Mouse (Mus musculus) lung, embryonic 16.5 days (tissue): ENCODE results near the gene Zfp639. TPM values are rescaled to one million over a fixed set of nuclear protein-coding genes. Genes with fewer than 3 reads are reported as not detected.

ENCODE experiments used
- ATAC-seq: fragments of 200-750 bp; cut with Nextera tagmentation; 2 replicates; pipeline ENCODE4 v1.8.0; 2017; ENCODE audit warnings: low read depth, mild to moderate bottlenecking, moderate library complexity
- H3K27ac ChIP-seq: fragments of 300-500 bp; sonication (generic); 2 replicates; pipeline ENCODE4 v1.5.1; 2014; ENCODE audit warnings: mild to moderate bottlenecking, control low read depth, low read length
- H3K27me3 ChIP-seq: fragments of 300-500 bp; sonication (generic); 2 replicates; pipeline ENCODE4 v1.6.1; 2014; ENCODE audit warnings: low read depth, low read length, mixed read lengths; ENCODE audit not compliant: control insufficient read depth, insufficient read depth
- H3K36me3 ChIP-seq: fragments of 300-500 bp; sonication (generic); 2 replicates; pipeline ENCODE4 v1.6.1; 2014; ENCODE audit warnings: low read length; ENCODE audit not compliant: control insufficient read depth, insufficient read depth
- H3K4me1 ChIP-seq: fragments of 300-500 bp; sonication (generic); replicated peaks from 2 replicates; pipeline ENCODE4 v1.6.1; 2014; ENCODE audit warnings: low read length, mixed read lengths; ENCODE audit not compliant: control insufficient read depth, insufficient read depth
- H3K4me2 ChIP-seq: fragments of 300-500 bp; sonication (generic); 2 replicates; pipeline ENCODE4 v1.6.1; 2014; ENCODE audit warnings: low read depth, low read length, control low read depth
- H3K4me3 ChIP-seq: fragments of 300-500 bp; sonication (generic); 2 replicates; pipeline ENCODE4 v1.5.1; 2014; ENCODE audit warnings: mild to moderate bottlenecking, low read length, control low read depth
- H3K9ac ChIP-seq: fragments of 300-500 bp; sonication (generic); 2 replicates; pipeline ENCODE4 v1.6.1; 2014; ENCODE audit warnings: low read length, control low read depth
- H3K9me3 ChIP-seq: fragments of 300-500 bp; sonication (generic); 2 replicates; pipeline ENCODE4 v1.6.1; 2016; ENCODE audit warnings: low read length; ENCODE audit not compliant: control insufficient read depth
- whole genome bisulfite sequencing: fragments of 180-500 bp; shearing (Covaris S2); extraction: QIAGEN DNeasy Blood & Tissue Kit; methylation state at CpG from one replicate; pipeline ENCODE4 v1.1.7; 2014; 5-methylcytosine and 5-hydroxymethylcytosine counted together
- polyA plus RNA-seq: library from polyadenylated mRNA; unstranded; fragments of >200 nt; fragmentation: Nextera tagmentation; extraction: Ambion mirVana; gene quantifications from 2 replicates; pipeline ENCODE4 v1.2.1, GENCODE M21; 2015

Gene Zfp639
- polyA plus RNA-seq, 1 experiment from 2014 or later: 37.0 TPM

DNA sequence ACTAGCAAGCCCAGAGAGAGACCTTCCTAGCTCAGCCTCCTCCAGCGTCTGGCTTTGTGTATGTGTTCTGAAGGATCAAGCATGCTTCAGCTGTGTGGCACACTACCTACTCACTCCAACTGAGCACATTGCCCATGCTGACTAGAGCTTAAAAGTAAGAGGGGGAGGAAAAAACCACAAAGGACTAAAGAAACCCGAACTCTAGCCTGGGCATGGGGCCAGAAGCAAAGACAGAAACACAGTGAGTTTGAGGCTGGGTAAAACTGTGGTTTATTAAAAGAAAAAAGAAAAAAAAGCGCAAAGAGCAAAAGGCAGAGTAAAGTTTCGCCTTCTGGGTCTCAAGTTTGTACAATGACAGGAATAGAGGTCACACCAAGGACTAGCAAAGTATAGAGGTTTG is 23.5 kb upstream of the Zfp639 start:
- WGBS: 65% methylated on average over 4 of the region's 4 CpGs
- H3K9me3 ChIP-seq: no peaks in the 10 kb centered on the region
- H3K27me3 ChIP-seq: no peaks in the 10 kb centered on the region
- H3K4me2 ChIP-seq: no peak overlapping the region
- H3K27ac ChIP-seq: no peak overlapping the region
- no peak for ATAC-seq
- no peak overlapping the region for H3K9ac ChIP-seq
- H3K4me1 ChIP-seq: no peaks in the 10 kb centered on the region
- no peak overlapping the region for H3K4me3 ChIP-seq
- no peaks in the 10 kb centered on the region for H3K36me3 ChIP-seq

DNA sequence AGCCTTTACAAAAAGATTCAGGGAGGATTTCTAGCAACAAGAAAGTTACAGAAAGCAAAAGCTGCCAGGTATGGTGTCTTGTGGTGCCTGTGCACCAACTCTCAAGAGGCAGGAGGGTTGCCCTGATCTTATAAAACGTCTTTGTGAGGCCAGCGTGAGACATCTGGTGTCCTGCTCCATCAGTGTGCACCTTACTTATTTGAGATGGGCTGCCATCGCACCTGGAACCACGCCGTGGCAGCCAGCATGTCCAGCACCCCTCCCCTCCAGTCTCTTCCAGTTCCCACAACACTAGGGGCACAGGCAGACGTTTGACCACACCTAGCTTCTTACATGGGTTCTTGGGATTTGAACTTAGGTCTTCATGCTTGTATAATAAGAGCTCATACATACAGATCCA is 21.9 kb upstream of the Zfp639 start:
- Histone ChIP-seq H3K4me3 (no peak overlapping the region), H3K4me1 (no peaks in the 10 kb centered on the region), H3K36me3 (no peaks in the 10 kb centered on the region), H3K9me3 (no peaks in the 10 kb centered on the region), H3K27ac (no peak overlapping the region), H3K9ac (no peak overlapping the region), H3K4me2 (no peak overlapping the region), H3K27me3 (no peaks in the 10 kb centered on the region)
- 72% methylated on average over 6 of the region's 6 CpGs for WGBS
- no peak for ATAC-seq

DNA sequence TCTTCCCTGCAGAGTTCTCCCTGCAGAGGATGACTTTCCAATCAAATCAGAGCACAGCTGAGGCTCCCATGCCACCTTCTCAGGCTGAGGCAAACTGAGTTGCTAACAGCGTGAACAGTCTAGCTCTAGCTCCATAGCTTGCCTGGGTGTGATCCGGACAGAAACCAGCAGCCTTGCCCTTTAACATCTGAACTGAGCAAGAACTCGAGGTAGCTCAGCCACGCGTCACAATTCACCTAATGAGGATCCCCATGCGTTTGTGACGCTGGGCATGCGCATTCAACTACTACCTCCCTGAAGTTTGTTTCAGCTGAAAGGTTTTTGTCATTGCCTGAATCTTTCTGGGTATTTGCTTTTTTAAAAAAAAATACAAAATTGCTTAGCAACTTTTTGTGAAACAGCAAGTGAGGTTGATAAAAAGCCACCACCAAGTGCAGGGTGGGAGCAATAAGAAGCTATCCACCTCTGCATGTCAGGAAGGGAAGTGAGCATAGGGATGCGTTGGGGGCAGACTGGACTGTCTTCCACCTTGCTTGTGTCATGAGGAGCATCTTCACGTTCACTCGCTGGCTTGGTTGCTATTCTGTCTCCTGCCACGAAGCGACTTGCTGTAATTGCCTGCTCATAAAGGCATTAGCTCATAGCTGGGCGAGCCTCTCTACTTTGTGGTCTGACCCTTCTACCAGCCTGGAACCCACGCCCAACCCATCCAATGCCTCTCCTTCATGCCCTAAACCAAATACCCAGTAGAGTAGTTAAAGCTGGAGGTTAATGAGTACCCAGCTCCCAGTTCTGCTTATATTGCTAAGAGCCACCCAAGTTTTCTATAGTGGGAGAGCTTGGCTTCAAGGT is 19.8 kb upstream of the Zfp639 start:
- Histone ChIP-seq H3K27me3 (no peaks in the 10 kb centered on the region), H3K9me3 (no peaks in the 10 kb centered on the region), H3K4me1 (no peaks in the 10 kb centered on the region), H3K4me3 (no peak overlapping the region), H3K36me3 (no peaks in the 10 kb centered on the region), H3K27ac (no peak overlapping the region), H3K4me2 (no peak overlapping the region), H3K9ac (no peak overlapping the region)
- WGBS: 66% methylated on average over 15 of the region's 15 CpGs
- ATAC-seq: no peak

DNA sequence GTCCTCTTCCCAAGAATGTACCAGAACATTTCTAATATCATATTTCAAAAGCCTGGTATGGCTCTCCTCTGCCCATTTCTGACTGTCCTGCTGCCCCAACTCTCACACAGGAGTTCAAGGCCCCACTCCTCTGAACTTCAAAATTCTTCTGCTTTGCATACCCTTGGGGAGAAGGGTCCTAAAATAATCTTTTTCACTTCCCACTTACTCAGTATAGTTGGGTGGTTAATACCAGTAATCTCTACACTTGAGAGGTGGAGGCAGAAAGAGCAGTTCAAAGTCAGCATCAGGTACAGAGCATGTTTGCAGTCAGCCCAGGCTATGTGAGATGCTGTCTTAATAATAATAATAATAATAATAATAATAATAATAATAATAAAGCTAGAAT is 19.1 kb upstream of the Zfp639 start:
- Histone ChIP-seq H3K4me2 (no peak overlapping the region), H3K27ac (no peak overlapping the region), H3K9ac (no peak overlapping the region), H3K9me3 (no peaks in the 10 kb centered on the region), H3K36me3 (no peaks in the 10 kb centered on the region), H3K4me1 (no peaks in the 10 kb centered on the region), H3K4me3 (no peak overlapping the region), H3K27me3 (no peaks in the 10 kb centered on the region)
- no peak for ATAC-seq

DNA sequence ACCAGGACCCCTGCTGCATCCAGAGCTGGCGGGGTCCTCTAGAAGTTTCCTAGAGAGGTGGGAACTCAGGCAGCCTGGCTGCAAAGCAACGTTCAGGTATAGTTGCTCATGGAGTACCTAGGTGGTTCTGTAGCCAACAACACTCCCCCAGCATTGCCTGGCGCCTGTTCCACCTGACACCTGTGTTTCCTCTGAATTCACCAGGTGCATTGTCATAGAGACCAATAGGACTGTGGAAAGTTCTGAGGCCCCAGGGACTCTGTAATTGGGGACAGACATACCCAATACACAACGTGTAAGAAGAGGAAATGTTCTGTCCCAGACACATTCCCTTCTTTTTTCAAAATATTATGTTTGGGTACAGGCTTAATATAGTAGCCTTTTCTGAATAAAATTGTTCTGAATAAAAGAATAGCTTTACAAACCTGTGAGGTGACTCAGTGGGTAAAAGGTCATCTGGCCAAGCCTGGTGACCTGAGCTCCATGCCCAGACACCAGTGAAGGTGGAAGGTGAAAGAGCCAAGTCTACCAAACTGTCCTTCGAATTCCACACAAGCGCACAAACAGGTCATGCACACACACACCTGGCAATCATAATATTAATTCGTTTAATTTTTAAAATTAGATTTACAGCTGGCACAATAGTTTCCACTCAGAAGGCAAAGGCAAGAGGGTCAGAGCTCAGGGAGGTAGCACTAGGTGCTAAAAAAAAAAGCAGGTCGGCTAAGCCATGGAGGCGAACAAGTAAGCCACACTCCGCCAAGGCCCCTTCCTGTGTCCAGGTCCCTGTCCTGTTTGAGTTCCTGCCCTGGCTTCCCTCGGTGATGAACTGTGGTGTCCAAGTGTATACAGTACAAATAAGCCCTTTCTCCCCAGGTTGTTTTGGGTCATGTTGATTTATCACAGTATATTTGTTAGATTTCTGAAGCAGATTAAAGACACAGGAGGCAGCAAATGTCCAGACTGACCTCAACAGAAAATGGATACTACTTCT is 17.7 kb upstream of the Zfp639 start, which contains the start of gene Kcnmb3:
Gene Kcnmb3, minus strand, starts transcription at position 135 of the 994 bp plus-strand sequence.
- Histone ChIP-seq H3K36me3 (no peaks in the 10 kb centered on the region), H3K9me3 (no peaks in the 10 kb centered on the region), H3K9ac (no peak within 1 kb of the TSS), H3K4me2 (no peak within 1 kb of the TSS), H3K27ac (no peak within 1 kb of the TSS), H3K27me3 (no peaks in the 10 kb centered on the region), H3K4me1 (no peaks in the 10 kb centered on the region), H3K4me3 (no peak within 1 kb of the TSS)
- no peak for ATAC-seq
- WGBS: 77% methylated on average over 11 of the region's 11 CpGs

DNA sequence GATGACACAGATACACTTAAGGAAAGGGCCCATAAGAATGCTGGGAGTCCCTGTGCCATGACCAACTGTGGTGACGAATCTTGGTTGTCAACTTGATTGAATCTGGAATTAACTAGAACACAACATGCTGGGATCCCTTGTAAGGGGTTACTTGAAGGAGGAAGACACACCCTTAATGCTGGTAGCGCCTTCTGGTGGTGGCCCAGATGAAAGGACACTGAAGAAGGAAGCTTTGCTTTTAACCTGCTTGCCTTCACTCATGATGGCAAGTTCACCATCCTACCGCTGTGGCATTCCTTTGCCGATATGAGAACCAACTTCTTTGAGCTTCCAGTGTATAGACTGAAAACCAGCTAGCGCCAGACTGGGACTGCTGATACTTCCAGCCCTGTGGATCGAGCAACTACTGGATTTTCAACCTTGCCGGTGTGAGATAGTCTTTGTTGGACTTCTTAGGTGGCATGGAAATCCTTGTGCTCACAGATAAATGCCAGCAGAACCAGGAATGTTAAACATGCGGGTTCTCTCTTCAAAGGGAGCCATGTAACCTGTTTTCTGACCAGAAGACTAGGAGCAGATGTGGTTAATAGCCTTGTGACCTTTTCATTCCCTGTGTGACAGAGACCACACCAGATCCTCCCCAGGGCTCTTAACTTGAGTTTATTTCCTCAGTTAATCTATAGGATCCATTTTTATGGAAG is 15.5 kb upstream of the Zfp639 start:
- Histone ChIP-seq H3K27me3 (no peaks in the 10 kb centered on the region), H3K9me3 (no peaks in the 10 kb centered on the region), H3K4me1 (no peaks in the 10 kb centered on the region), H3K27ac (no peak overlapping the region), H3K36me3 (no peaks in the 10 kb centered on the region), H3K9ac (no peak overlapping the region), H3K4me3 (no peak overlapping the region), H3K4me2 (no peak overlapping the region)
- 82% methylated on average over 8 of the region's 8 CpGs for WGBS
- ATAC-seq: no peak

DNA sequence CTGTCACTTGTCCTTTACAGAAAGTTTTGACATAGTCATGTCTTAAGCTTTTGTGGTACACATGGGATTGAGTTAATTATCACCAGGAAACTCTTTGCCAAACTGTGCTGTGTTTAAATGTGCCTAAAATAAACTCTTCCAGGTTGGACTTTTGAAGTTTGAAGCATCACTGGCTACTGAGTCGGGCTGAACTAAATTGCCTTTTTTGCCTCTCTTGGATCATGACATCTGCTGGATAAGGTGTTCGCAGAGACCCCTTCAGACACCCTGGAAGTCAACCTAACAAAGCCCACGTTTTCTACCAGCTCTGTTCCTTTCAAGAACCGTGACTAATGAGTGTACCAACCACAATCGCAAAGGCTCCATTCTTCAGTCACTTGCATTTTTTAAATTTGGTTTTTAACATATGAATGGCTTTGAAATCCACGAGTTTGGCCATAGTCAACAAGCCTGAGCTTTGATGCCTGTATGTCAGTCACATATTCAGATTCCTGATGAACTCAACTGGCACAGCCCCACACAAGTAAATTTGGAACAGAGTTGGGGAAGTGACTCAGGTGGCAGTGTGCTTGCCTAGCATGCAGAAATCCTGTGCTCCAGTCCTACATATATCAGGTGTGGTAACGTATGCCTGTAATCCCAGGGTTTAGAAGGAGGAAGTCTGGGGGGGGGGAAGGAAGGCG is 14.8 kb upstream of the Zfp639 start:
- no peaks in the 10 kb centered on the region for H3K9me3 ChIP-seq
- no peak overlapping the region for H3K9ac ChIP-seq
- no peaks in the 10 kb centered on the region for H3K27me3 ChIP-seq
- H3K4me1 ChIP-seq: no peaks in the 10 kb centered on the region
- ATAC-seq: no peak
- H3K4me3 ChIP-seq: no peak overlapping the region
- H3K36me3 ChIP-seq: no peaks in the 10 kb centered on the region
- no peak overlapping the region for H3K27ac ChIP-seq
- WGBS: 71% methylated on average over 8 of the region's 8 CpGs
- no peak overlapping the region for H3K4me2 ChIP-seq

DNA sequence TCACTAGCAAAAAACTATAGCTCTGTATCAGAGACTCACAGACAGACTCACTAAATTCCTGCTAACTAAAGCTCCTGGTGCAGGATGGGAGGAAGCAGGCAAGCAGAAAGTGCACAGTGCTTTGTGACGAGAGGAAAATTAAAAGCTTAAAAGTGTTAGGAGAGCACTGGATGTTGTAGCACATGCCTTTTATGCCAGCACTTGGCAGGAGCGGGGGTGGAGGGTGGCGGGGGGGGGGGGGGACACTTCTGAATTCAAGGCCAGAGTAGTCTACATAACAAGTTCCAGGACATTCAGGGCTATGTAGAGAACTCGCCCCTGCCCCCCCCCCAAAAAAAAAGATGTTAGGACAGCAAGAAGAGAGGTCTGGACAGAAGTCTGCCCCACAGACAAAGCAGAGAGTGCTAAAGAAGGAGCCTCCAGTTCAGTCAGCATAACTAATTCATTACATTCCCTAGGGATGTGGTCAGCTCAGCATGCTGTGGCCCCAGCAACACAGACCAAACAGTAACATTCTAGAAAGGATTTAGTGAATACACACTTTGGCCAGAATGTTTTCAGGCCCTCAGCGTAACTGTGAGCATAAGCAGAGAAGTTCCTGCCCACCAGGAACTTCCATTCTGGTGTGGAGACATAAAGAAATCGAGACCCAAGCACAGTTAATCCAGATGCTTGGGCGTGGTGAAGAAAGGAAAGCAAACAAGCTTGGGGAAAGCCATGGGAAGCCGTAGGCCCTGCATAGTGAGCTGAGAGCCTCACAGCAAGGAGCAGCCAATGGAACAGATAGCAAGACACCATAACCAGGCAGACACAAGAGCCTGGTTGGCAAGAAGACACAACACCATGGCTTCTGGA is 14.0 kb upstream of the Zfp639 start:
- H3K9ac ChIP-seq: no peak overlapping the region
- H3K36me3 ChIP-seq: no peaks in the 10 kb centered on the region
- no peak overlapping the region for H3K4me3 ChIP-seq
- no peak overlapping the region for H3K27ac ChIP-seq
- no peak overlapping the region for H3K4me2 ChIP-seq
- no peak for ATAC-seq
- no peaks in the 10 kb centered on the region for H3K9me3 ChIP-seq
- no peaks in the 10 kb centered on the region for H3K27me3 ChIP-seq
- H3K4me1 ChIP-seq: no peaks in the 10 kb centered on the region
- 46% methylated on average over 7 of the region's 8 CpGs for WGBS
